Mouse (Mus musculus) spleen, adult 2 months (tissue): ENCODE measurements around the gene Snap25. TPM values are rescaled to one million over a fixed set of nuclear protein-coding genes. Genes with fewer than 3 reads are reported as not detected.

Source experiments
- DNase-seq, 2 experiments: peaks; one replicate each; pipeline versions ENCODE4 v3.0.0 to v3.0.0-alpha.2; 2012 to 2021; ENCODE audit warnings: low spot score in 2 of 2, low read depth in 1 of 2
- H3K27ac ChIP-seq: fragments of 200-500 bp; 2 replicates; pipeline ENCODE4 v1.5.1; 2012; ENCODE audit warnings: low read length, inconsistent platforms; ENCODE audit not compliant: insufficient read depth
- H3K27me3 ChIP-seq: fragments of 200-500 bp; 2 replicates; pipeline ENCODE4 v1.6.1; 2012; ENCODE audit warnings: mild to moderate bottlenecking, moderate library complexity, low read length, inconsistent platforms; ENCODE audit not compliant: control insufficient read depth, insufficient read depth
- H3K36me3 ChIP-seq: fragments of 200-500 bp; 2 replicates; pipeline ENCODE4 v1.6.1; 2012; ENCODE audit warnings: mild to moderate bottlenecking, low read length, inconsistent platforms; ENCODE audit not compliant: control insufficient read depth, insufficient read depth
- H3K4me1 ChIP-seq: fragments of 200-500 bp; 2 replicates; pipeline ENCODE4 v1.6.1; 2011; ENCODE audit warnings: inconsistent platforms; ENCODE audit not compliant: control insufficient read depth, insufficient read depth, insufficient read length
- H3K4me3 ChIP-seq: fragments of 200-500 bp; 2 replicates; pipeline ENCODE4 v1.5.1; 2011; ENCODE audit warnings: mild to moderate bottlenecking, inconsistent platforms; ENCODE audit not compliant: insufficient read depth, insufficient read length; ENCODE audit errors: extremely low read depth
- CTCF ChIP-seq: fragments of 200-500 bp; IDR thresholded peaks from 2 replicates; pipeline ENCODE4 v1.5.1; 2011; ENCODE audit warnings: mild to moderate bottlenecking, inconsistent platforms; ENCODE audit not compliant: insufficient read depth, insufficient read length, insufficient replicate concordance; ENCODE audit errors: extremely low read depth
- POLR2A ChIP-seq: fragments of 200-500 bp; IDR thresholded peaks from 2 replicates; pipeline ENCODE4 v1.6.1; 2011; ENCODE audit warnings: low read depth, low read length, inconsistent platforms
- WGBS: fragments of 180-500 bp; shearing (Covaris S2); methylation state at CpG from one replicate; pipeline ENCODE4 v1.1.7; 2018; 5-methylcytosine and 5-hydroxymethylcytosine counted together
- polyA plus RNA-seq: library from polyadenylated mRNA; depleted of rRNA; stranded (reverse); fragments of >200 nt; gene quantifications from 2 replicates; pipeline ENCODE4 v1.2.3, GENCODE M21; 2012

Snap25 gene
- polyA plus RNA-seq, 1 experiment = not detected

DNA sequence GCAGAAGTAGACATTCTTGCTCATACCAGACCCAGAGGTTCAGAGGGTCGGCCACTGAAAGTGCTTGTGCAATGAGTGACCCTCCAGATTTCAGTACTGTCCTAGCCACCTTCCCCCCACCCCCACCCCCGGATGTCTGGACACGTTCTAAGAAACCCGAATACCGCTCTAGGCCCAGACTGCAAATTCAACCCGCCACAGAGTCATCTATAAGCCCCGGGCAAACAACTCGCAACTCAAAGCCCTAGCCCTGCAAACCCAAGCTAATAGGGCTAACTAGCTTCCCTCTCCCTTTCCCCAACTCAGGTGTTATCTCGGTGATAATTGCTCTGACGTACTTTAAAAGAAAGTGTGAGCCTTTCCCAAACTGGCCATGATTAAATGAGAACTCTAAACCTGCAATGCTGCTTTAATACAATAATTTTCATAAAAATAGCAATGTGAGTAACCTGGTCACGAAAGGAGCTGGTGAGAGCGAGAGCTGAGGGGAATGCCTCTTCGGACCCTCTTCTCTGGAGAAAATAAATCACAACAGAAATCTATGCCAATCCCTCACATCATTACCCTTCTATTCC, 725 bp upstream of the Snap25 start:
- 8% methylated on average over 13 of the region's 13 CpGs for WGBS
- Histone ChIP-seq H3K27me3 (no peaks in the 10 kb centered on the region), H3K4me3 (no peak overlapping the region), H3K36me3 (no peaks in the 10 kb centered on the region), H3K4me1 (no peaks in the 10 kb centered on the region), H3K27ac (no peak overlapping the region)
- TF ChIP-seq POLR2A = no peak
- TF ChIP-seq CTCF = no peak
- DNase-seq = no peak

DNA sequence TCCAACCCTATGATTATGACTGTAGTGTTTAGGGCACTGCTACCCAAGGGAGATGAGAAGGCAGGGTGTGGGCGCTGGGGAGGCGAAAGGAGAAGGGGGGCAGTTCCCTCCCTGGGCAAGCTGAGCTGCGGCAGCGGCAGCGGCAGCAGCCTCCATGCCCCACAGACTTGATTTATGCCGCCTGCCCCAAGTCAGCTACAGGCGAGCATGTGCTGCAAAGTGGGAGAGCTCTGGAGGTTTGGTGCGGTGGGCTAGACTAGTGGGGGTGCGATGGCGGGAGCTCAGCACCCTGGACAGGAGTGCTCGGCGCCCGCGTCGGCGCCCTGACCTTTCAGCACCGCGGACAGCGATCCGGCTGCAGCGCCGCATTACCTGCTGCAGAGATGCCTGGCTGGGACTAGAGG, 757 bp downstream of the Snap25 start:
- Histone ChIP-seq H3K4me3 (no peak overlapping the region), H3K4me1 (no peaks in the 10 kb centered on the region), H3K27me3 (no peaks in the 10 kb centered on the region), H3K27ac (no peak overlapping the region), H3K36me3 (no peaks in the 10 kb centered on the region)
- DNase-seq = no peak
- TF ChIP-seq POLR2A = no peak
- no peak for TF ChIP-seq CTCF
- 6% methylated on average over 22 of the region's 22 CpGs for WGBS

DNA sequence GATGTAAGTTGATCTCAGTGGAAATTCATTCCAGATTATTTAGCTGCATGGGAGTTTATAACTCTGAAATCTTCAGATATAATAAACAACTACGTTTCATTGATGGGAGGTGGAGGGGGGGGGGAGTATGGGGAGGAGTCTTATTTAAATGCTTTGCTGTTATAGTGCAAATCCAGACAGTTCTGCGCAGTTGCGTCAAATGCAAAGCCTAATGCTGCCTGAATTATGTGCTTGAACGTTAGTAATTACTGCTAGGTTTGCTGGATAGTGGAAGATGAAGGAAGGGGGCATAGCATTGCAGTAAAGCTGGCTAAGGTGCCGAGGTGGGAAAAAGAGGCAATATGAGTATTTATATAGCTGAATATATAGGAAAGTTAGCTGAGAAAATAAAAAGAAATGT, 2.3 kb downstream of the Snap25 start:
- WGBS = 69% methylated on average over 5 of the region's 5 CpGs

DNA sequence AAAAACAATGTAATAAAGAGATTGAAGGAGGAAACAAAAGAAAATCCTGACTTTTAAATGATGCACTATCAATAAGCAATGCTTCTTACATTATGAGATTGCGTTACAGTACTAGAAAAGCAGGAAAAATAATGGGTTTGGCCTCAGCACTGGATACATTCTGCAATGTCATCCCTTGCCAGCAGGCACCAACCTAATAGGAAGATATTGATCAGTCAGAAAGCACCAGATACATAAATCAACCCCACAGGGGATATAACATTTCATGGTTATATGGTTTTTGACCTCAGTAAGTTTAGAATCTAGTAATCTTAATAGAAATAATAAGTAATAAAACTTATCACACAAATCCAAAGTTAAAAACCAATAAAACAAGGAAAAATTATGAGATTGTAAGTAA, 3.1 kb downstream of the Snap25 start:
- DNase-seq = no peak
- 87% methylated on average over 1 of the region's 1 CpGs for WGBS
- Histone ChIP-seq H3K27ac (no peak overlapping the region), H3K27me3 (no peaks in the 10 kb centered on the region), H3K36me3 (no peaks in the 10 kb centered on the region), H3K4me1 (no peaks in the 10 kb centered on the region), H3K4me3 (no peak overlapping the region)
- TF ChIP-seq POLR2A (no peak), CTCF (no peak)

More for the DNA sequence above, 2.3 kb downstream of the Snap25 start:
- TF ChIP-seq POLR2A = no peak
- no peak for DNase-seq
- no peak overlapping the region for H3K4me3 ChIP-seq
- no peaks in the 10 kb centered on the region for H3K36me3 ChIP-seq
- no peaks in the 10 kb centered on the region for H3K27me3 ChIP-seq
- H3K4me1 ChIP-seq = no peaks in the 10 kb centered on the region
- H3K27ac ChIP-seq = no peak overlapping the region

DNA sequence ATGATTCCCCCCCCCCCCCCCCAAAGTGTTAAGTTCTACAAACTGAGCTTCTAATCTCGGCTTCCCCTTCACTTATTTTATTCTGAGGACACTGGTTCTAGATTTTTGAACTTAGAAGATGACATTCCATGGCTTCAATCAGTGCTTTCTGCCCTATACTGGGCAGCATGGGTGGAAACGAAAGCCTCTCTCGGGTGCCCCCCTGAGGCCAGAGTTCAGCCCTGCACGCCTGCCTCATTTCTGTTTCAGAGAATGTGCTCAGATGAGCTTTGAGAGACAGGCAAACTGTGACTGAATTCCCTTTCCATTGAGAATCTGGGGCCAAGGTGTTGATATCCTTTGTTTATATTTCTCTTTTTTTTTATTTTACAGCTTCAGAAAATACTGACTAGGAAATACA, 7.0 kb downstream of the Snap25 start:
- Histone ChIP-seq H3K27ac (no peak overlapping the region), H3K36me3 (no peaks in the 10 kb centered on the region), H3K4me3 (no peak overlapping the region), H3K4me1 (no peaks in the 10 kb centered on the region), H3K27me3 (no peaks in the 10 kb centered on the region)
- TF ChIP-seq POLR2A = no peak
- TF ChIP-seq CTCF = no peak
- DNase-seq = no peak
- WGBS = 28% methylated on average over 4 of the region's 4 CpGs

DNA sequence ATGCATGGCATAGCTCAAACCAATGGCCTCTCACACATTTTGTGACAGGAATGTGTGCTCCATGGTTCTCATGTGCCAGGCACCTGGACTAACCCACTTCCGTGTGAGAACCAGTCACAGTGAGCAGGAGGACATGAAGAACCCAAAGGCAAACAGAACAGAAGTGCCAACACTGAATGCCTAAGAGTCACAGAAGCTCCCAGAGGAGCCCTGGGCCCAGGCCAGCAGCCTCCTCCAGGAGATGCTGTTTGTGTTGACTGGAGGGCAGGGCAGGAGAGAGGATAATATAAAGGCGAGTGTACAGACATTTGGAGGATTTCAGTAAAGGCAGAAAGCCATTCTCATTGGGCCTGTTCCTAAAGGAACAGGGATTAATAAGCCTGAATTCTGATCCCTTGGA, 25.0 kb downstream of the Snap25 start:
- H3K4me1 ChIP-seq = no peaks in the 10 kb centered on the region
- H3K4me3 ChIP-seq = no peak overlapping the region
- H3K27me3 ChIP-seq = no peaks in the 10 kb centered on the region
- 84% methylated on average over 2 of the region's 2 CpGs for WGBS
- TF ChIP-seq POLR2A (no peak), CTCF (no peak)
- no peaks in the 10 kb centered on the region for H3K36me3 ChIP-seq
- no peak for DNase-seq
- no peak overlapping the region for H3K27ac ChIP-seq

DNA sequence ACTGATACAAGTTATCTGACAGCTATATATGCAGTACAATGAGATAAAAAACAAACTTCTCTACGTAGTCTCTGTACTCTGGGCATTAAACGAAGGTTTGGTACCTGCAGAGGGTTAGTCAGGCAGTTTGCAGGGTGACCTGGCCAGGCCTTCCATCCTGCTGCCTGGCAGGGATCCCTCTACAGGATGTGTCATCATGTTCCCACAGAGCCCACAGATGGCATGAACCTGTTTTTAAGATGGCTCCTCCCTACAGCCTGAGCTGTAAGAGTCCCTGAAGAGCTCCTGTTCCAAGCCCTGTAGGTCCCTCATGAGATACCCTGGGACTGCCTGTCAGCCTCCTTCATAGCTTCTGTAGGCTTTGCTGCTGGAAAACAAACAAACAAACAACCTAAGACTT, 29.0 kb downstream of the Snap25 start:
- H3K36me3 ChIP-seq = no peaks in the 10 kb centered on the region
- no peaks in the 10 kb centered on the region for H3K4me1 ChIP-seq
- H3K4me3 ChIP-seq = no peak overlapping the region
- H3K27ac ChIP-seq = no peak overlapping the region
- no peaks in the 10 kb centered on the region for H3K27me3 ChIP-seq
- 66% methylated on average over 2 of the region's 2 CpGs for WGBS
- DNase-seq = no peak
- TF ChIP-seq POLR2A (no peak), CTCF (no peak)
